Mouse (Mus musculus) limb, embryonic 15.5 days (tissue): ENCODE results near the gene Ctbp2. TPM values are rescaled to one million over a fixed set of nuclear protein-coding genes. Genes with fewer than 3 reads are reported as not detected.

Source experiments
- ATAC-seq: fragments of 200-750 bp; cut with Nextera tagmentation; 2 replicates; pipeline ENCODE4 v1.8.0; 2017; ENCODE audit warnings: low read depth, moderate TSS enrichment; ENCODE audit not compliant: insufficient number of reproducible peaks, low FRiP score, low TSS enrichment
- H3K27ac ChIP-seq: fragments of 300-500 bp; sonication (generic); 2 replicates; pipeline ENCODE4 v1.5.1; 2015; ENCODE audit warnings: moderate library complexity, mild to moderate bottlenecking, inconsistent platforms
- H3K27me3 ChIP-seq: fragments of 300-500 bp; sonication (generic); 2 replicates; pipeline ENCODE4 v1.6.1; 2015; ENCODE audit warnings: inconsistent platforms
- H3K36me3 ChIP-seq: fragments of 300-500 bp; sonication (generic); 2 replicates; pipeline ENCODE4 v1.6.1; 2015; ENCODE audit warnings: inconsistent platforms
- H3K4me1 ChIP-seq: fragments of 300-500 bp; sonication (generic); 2 replicates; pipeline ENCODE4 v1.6.1; 2015; ENCODE audit warnings: inconsistent platforms
- H3K4me2 ChIP-seq: fragments of 300-500 bp; sonication (generic); 2 replicates; pipeline ENCODE4 v1.6.1; 2015; ENCODE audit warnings: mild to moderate bottlenecking, inconsistent platforms
- H3K4me3 ChIP-seq: fragments of 300-500 bp; sonication (generic); 2 replicates; pipeline ENCODE4 v1.5.1; 2015; ENCODE audit warnings: mild to moderate bottlenecking, inconsistent platforms
- H3K9ac ChIP-seq: fragments of 300-500 bp; sonication (generic); 2 replicates; pipeline ENCODE4 v1.6.1; 2015; ENCODE audit warnings: inconsistent platforms
- H3K9me3 ChIP-seq: fragments of 300-500 bp; sonication (generic); 2 replicates; pipeline ENCODE4 v1.6.1; 2016; ENCODE audit warnings: inconsistent platforms
- WGBS: fragments of 180-500 bp; shearing (Covaris S2); methylation state at CpG from one replicate; pipeline ENCODE4 v1.1.7; 2015; 5-methylcytosine and 5-hydroxymethylcytosine counted together
- polyA plus RNA-seq: library from polyadenylated mRNA; unstranded; fragments of >200 nt; fragmentation: Nextera tagmentation; extraction: Ambion mirVana; gene quantifications from 2 replicates; pipeline ENCODE4 v1.2.1, GENCODE M21; 2015

Gene Ctbp2
- 47.4 and 56.3 TPM in 2 replicates for polyA plus RNA-seq

DNA sequence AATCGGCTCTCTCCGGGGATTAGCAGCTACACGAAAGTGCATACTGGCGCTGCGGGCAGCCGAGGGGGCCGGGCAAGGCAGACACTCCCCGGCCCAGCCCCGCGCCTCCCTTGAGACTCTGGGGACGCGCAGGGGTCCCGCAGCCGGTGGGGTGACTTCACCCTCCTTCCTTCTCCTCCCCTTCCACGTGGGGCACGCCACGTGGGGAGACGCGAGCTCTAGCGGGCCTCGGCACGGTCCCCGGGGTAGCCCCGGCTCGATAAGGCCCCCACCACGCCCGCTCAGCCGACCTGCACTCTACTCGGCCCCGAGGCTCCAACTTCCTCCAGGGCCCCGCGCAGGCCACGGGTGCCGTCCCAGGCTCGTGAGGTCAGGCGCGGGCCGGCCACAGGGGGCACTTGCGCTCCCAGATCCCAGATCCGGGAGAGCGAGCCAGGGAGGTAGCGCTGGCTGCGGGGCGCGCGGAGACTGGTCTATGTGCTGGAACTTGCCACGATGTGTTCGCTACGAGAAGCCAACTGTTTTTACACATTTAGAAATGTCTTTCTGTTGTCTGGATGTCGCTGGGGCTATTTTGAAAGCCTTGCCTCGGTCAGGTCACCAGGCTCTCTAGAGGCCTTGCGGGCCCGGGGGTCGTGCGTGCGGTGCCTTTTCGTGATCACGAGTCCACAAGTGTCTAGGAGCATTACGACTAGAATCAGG is at the start of gene Ctbp2:
TSS of gene Ctbp2 (minus strand) at position 356 of the 702 bp plus-strand sequence.
- Histone ChIP-seq H3K9me3 (no peaks in the 10 kb centered on the region), H3K27ac (peak within 1 kb of the TSS; percentile 95), H3K4me3 (peak within 1 kb of the TSS; percentile 85), H3K4me1 (peaks cover 28% of the 10 kb centered on the region), H3K36me3 (no peaks in the 10 kb centered on the region), H3K4me2 (peak within 1 kb of the TSS; percentile 97), H3K9ac (peak within 1 kb of the TSS; percentile 85), H3K27me3 (peaks cover 14% of the 10 kb centered on the region; the same call in 1 of the 2 replicates)
- peak; percentile 77 for ATAC-seq
- under 1% methylated on average over 57 of the region's 59 CpGs for WGBS

DNA sequence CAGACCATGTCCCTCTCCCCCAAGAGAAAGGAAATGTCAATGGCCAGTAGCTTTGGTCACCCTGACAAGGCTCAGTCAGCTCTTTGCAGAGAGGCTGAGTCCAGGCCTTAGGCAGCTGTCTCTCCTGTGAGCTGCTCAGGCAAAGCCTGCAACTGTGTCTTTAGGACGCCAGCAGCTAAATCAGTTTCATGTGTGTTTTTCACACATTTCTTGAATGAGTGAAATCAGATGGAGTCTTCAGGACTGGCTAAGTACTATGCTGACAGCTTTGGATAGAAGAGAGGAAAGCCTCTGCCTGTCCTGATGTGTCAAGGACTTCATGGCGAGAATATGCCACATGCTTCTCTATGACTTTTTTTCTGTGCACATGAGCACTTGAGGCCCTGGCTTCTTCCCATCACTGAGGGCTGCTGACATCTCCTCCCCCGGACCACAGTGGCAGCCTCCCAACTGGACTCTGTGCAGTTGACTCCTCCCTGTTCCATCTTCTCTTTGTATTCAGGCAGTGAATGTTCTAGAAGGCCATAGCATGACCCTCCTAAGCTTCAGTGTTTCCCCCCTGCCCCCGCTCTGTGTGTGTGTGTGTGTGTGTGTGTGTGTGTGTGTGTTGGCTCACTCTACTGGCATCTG is 47.4 kb upstream of the Ctbp2 start:
- H3K4me2 ChIP-seq: no peak overlapping the region
- H3K27ac ChIP-seq: peak overlapping the region; percentile 3; the same call in 1 of the 2 replicates
- H3K36me3 ChIP-seq: no peaks in the 10 kb centered on the region
- H3K9me3 ChIP-seq: no peaks in the 10 kb centered on the region
- H3K4me1 ChIP-seq: peaks cover 7% of the 10 kb centered on the region
- no peak overlapping the region for H3K9ac ChIP-seq
- WGBS: 67% methylated on average over 4 of the region's 4 CpGs
- H3K4me3 ChIP-seq: no peak overlapping the region
- H3K27me3 ChIP-seq: no peaks in the 10 kb centered on the region
- no peak for ATAC-seq

GRCm38 (mm10) chr7:133168928-133169327 is 44.8 kb upstream of the Ctbp2 start:
- ATAC-seq: no peak
- WGBS: 77% methylated on average over 3 of the region's 3 CpGs

DNA sequence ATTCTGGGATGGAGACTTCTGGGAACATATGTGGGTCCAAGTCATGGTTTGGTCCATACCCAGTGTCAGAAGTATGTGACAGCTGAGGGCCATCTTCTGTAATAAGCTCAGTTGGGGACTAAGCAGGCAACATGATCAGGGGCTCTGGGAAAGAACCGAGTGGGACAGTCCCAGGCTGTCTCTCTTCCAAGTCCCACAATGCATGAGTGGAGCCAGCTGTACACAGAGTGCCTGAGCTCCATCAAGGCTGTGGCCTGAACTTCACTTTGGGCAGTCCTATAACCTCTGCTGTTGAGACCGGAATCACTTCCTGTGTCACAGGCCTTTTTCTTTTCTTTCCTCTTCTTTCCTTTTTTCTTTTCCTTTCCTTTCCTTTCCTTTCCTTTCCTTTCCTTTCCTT is 43.7 kb upstream of the Ctbp2 start:
- 78% methylated on average over 2 of the region's 2 CpGs for WGBS
- no peaks in the 10 kb centered on the region for H3K27me3 ChIP-seq
- no peak overlapping the region for H3K9ac ChIP-seq
- no peak overlapping the region for H3K27ac ChIP-seq
- no peak overlapping the region for H3K4me2 ChIP-seq
- H3K9me3 ChIP-seq: no peaks in the 10 kb centered on the region
- no peak for ATAC-seq
- H3K4me3 ChIP-seq: no peak overlapping the region
- no peaks in the 10 kb centered on the region for H3K36me3 ChIP-seq
- H3K4me1 ChIP-seq: 0 out of 2 replicates have a peak, but pooled peaks cover 3% of the 10 kb centered on the region

More at GRCm38 (mm10) chr7:133168928-133169327, 44.8 kb upstream of the Ctbp2 start:
- no peak overlapping the region for H3K27ac ChIP-seq
- 0 out of 2 replicates have a peak, but pooled peaks cover 3% of the 10 kb centered on the region for H3K4me1 ChIP-seq
- no peak overlapping the region for H3K9ac ChIP-seq
- no peaks in the 10 kb centered on the region for H3K27me3 ChIP-seq
- no peak overlapping the region for H3K4me3 ChIP-seq
- no peaks in the 10 kb centered on the region for H3K36me3 ChIP-seq
- H3K9me3 ChIP-seq: no peaks in the 10 kb centered on the region
- H3K4me2 ChIP-seq: no peak overlapping the region

GRCm38 (mm10) chr7:133164770-133165169 is 40.6 kb upstream of the Ctbp2 start:
- no peak overlapping the region for H3K27ac ChIP-seq
- WGBS: 48% methylated on average over 2 of the region's 2 CpGs
- H3K9ac ChIP-seq: no peak overlapping the region
- H3K27me3 ChIP-seq: no peaks in the 10 kb centered on the region
- no peaks in the 10 kb centered on the region for H3K9me3 ChIP-seq
- no peaks in the 10 kb centered on the region for H3K36me3 ChIP-seq
- no peak overlapping the region for H3K4me2 ChIP-seq
- ATAC-seq: no peak
- no peak overlapping the region for H3K4me3 ChIP-seq
- H3K4me1 ChIP-seq: peaks cover 11% of the 10 kb centered on the region

GRCm38 (mm10) chr7:133163011-133163410 is 38.9 kb upstream of the Ctbp2 start:
- Histone ChIP-seq H3K4me1 (peaks cover 11% of the 10 kb centered on the region), H3K36me3 (no peaks in the 10 kb centered on the region), H3K9me3 (no peaks in the 10 kb centered on the region), H3K4me3 (no peak overlapping the region), H3K4me2 (no peak overlapping the region), H3K9ac (no peak overlapping the region), H3K27me3 (no peaks in the 10 kb centered on the region), H3K27ac (no peak overlapping the region)
- 69% methylated on average over 5 of the region's 5 CpGs for WGBS
- no peak for ATAC-seq

DNA sequence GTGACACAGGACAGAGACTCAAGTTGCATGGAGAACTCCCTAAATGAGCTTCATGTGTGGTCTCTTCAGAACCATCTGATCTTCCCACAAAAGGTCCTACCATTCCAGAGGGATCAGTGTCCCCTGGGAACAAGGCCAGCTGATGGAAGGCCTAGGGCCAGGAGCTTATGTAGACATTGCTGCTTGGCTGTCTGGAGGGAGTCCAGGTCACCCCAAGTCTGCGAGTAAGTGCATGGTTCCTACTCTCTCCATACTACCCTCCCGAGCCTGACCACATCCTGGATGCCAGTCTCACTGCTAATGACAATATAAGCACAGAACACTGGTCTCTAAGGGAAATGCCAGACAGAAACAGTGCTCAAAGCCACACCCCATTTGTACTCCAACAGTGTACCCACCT is 38.0 kb upstream of the Ctbp2 start:
- Histone ChIP-seq H3K9ac (no peak overlapping the region), H3K27me3 (no peaks in the 10 kb centered on the region), H3K27ac (no peak overlapping the region), H3K4me3 (no peak overlapping the region), H3K4me1 (peaks cover 11% of the 10 kb centered on the region), H3K4me2 (no peak overlapping the region), H3K9me3 (no peaks in the 10 kb centered on the region), H3K36me3 (no peaks in the 10 kb centered on the region)
- WGBS: 32% methylated on average over 2 of the region's 2 CpGs
- no peak for ATAC-seq

- Histone ChIP-seq H3K9me3 (no peaks in the 10 kb centered on the region), H3K4me3 (no peak overlapping the region), H3K36me3 (no peaks in the 10 kb centered on the region), H3K9ac (no peak overlapping the region), H3K4me2 (no peak overlapping the region), H3K27me3 (no peaks in the 10 kb centered on the region), H3K4me1 (peaks cover 11% of the 10 kb centered on the region), H3K27ac (no peak overlapping the region)
- ATAC-seq: peak; percentile 67; the same call in 1 of the 2 replicates
- 18% methylated on average over 7 of the region's 7 CpGs for WGBS
These were observed 37.4 kb upstream of the Ctbp2 start for GRCm38 (mm10) chr7:133161362-133162080.

GRCm38 (mm10) chr7:133159519-133159918 is 35.4 kb upstream of the Ctbp2 start:
- no peak overlapping the region for H3K4me3 ChIP-seq
- H3K27me3 ChIP-seq: no peaks in the 10 kb centered on the region
- H3K4me2 ChIP-seq: no peak overlapping the region
- H3K36me3 ChIP-seq: no peaks in the 10 kb centered on the region
- H3K9me3 ChIP-seq: no peaks in the 10 kb centered on the region
- WGBS: 85% methylated on average over 3 of the region's 3 CpGs
- H3K27ac ChIP-seq: no peak overlapping the region
- no peak for ATAC-seq
- H3K4me1 ChIP-seq: peaks cover 12% of the 10 kb centered on the region
- H3K9ac ChIP-seq: no peak overlapping the region

DNA sequence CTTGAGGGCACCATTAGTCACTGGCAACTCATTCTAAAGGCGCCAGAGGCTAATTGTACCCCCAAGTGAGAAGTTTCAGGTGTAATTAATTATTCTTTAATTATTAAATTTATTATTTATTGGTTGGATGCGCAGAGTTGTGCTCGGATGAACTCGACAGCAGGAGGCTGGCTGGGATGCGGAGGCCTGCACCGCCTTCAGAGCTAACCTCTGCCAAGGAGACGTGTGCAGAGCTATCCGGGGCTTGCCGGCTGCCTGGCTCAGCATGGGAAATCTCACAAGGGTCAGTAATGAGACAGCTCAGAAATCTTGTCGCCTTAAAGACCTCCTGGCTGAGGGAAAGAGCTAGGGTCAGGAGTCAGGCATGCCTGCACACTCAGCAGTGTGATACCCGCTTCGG is 31.5 kb upstream of the Ctbp2 start:
- H3K4me1 ChIP-seq: 0 out of 2 replicates have a peak, but pooled peaks cover 2% of the 10 kb centered on the region
- H3K27ac ChIP-seq: no peak overlapping the region
- ATAC-seq: no peak
- H3K36me3 ChIP-seq: no peaks in the 10 kb centered on the region
- H3K27me3 ChIP-seq: no peaks in the 10 kb centered on the region
- no peak overlapping the region for H3K9ac ChIP-seq
- no peaks in the 10 kb centered on the region for H3K9me3 ChIP-seq
- WGBS: 60% methylated on average over 12 of the region's 12 CpGs
- no peak overlapping the region for H3K4me3 ChIP-seq
- H3K4me2 ChIP-seq: no peak overlapping the region

- 64% methylated on average over 6 of the region's 6 CpGs for WGBS
- no peak for ATAC-seq
- H3K4me3 ChIP-seq: no peak overlapping the region
- no peak overlapping the region for H3K27ac ChIP-seq
- H3K9ac ChIP-seq: no peak overlapping the region
- no peak overlapping the region for H3K4me2 ChIP-seq
- H3K27me3 ChIP-seq: no peaks in the 10 kb centered on the region
- no peaks in the 10 kb centered on the region for H3K9me3 ChIP-seq
- no peaks in the 10 kb centered on the region for H3K36me3 ChIP-seq
- H3K4me1 ChIP-seq: 0 out of 2 replicates have a peak, but pooled peaks cover 2% of the 10 kb centered on the region
These were observed 30.7 kb upstream of the Ctbp2 start for GRCm38 (mm10) chr7:133154846-133155245.
